Mouse (Mus musculus): ENCODE results near the gene Rhox2b. TPM values are rescaled to one million over a fixed set of nuclear protein-coding genes. Genes with fewer than 3 reads are reported as not detected.
"Not testable (repeated sequence)": the region's sequence is repeated elsewhere in the genome, so short reads cannot be mapped to it uniquely, and the experiment has no call there.

Rhox2b gene
- not detected in 2 replicates for polyA plus RNA-seq (2014; fragmentation: Nextera tagmentation; extraction: Ambion mirVana)

DNA sequence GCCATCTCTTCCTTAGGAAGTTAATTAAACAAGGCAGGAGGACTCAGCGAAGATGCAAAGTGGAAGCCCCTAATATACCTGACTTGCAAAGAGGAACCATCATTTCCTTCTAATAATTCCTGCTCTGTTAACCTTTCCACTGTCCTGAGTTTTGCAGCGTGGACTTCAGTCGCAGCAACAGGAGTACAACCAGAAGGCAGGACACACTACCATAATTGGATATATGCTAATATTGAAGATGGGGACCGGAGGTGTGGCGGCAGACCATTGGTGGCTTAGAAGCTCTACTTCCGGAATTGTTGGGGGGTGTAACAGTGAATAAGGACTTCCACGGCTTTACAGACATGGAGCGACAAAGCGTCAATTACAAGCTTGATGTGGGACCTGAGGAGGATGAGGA lies at the start of gene Rhox2b:
Gene Rhox2b (plus strand): TSS at position 301 of the 400 bp plus-strand sequence.
- DNase-seq (ENCODE audit: low spot score); H3K9me3 ChIP-seq (replicated peaks; ENCODE audit: control insufficient read depth, low read length); H3K27me3 ChIP-seq (replicated peaks; ENCODE audit: control insufficient read depth, insufficient read depth, low read length); H3K27ac ChIP-seq (ENCODE audit: low read depth, low read length); H3K36me3 ChIP-seq (ENCODE audit: control insufficient read depth, insufficient read depth, low read length); ATAC-seq; H3K4me2 ChIP-seq (ENCODE audit: low read length); H3K4me3 ChIP-seq (ENCODE audit: low read depth, low read length); H3K4me1 ChIP-seq (ENCODE audit: control insufficient read depth, insufficient read depth, low read length); H3K9ac ChIP-seq (ENCODE audit: low read length): not testable (repeated sequence)
- WGBS = no CpG with 5 or more reads among the region's 9 CpGs

DNA sequence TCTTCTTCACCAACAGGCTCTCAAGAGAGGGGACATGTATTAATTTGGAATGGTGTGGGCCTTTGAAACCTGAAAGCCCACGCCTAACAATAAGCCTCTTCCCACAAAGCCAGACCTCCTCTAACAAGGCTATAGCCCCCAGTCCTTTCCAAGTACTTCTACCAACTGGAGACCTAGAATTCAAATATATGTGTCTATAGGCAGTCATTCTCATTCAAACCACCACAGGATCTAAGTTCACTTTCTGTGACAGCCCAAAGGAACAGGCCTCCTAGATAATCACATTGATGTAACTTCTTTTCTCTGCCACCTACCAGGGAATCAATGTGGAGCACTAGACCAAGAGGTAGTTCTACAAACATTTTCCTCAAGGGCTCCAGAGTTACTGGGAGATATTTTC lies 32.1 kb upstream of the Rhox2b start, which contains the start of gene Rhox3a2:
Gene Rhox3a2 (plus strand): TSS at position 301 of the 400 bp plus-strand sequence.
- H3K9ac ChIP-seq (ENCODE audit: low read length); H3K4me2 ChIP-seq (ENCODE audit: low read length); DNase-seq (ENCODE audit: low spot score); H3K4me3 ChIP-seq (ENCODE audit: low read depth, low read length); ATAC-seq; H3K4me1 ChIP-seq (ENCODE audit: control insufficient read depth, insufficient read depth, low read length); H3K27ac ChIP-seq (ENCODE audit: low read depth, low read length); H3K27me3 ChIP-seq (replicated peaks; ENCODE audit: control insufficient read depth, insufficient read depth, low read length); H3K36me3 ChIP-seq (ENCODE audit: control insufficient read depth, insufficient read depth, low read length); H3K9me3 ChIP-seq (replicated peaks; ENCODE audit: control insufficient read depth, low read length): not testable (repeated sequence)
- WGBS = no CpG with 5 or more reads among the region's 1 CpGs

DNA sequence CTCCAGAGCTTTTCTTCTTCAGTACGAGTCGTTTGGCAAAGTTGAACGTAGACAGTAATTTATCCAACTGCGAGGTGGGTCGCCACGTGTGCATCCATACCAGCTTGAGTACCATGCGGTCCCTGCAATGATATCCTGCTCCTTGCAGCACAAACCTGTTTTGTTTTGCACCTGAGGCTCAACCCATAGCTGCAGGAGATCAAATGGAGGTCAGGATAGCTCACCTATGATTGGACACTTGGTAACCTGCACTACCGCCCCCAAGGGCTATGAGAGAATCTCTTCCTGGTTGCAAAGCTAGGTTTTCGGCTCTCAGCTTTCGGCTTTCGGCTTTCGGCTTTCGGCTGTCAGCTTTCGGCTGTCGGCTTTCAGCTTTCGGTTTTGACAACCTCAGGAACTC lies 21.3 kb upstream of the Rhox2b start, which contains the start of gene Rhox4a2:
Gene Rhox4a2 (plus strand): TSS at position 301 of the 400 bp plus-strand sequence.
- not testable (repeated sequence) for H3K4me1 ChIP-seq (ENCODE audit: control insufficient read depth, insufficient read depth, low read length); H3K27me3 ChIP-seq (replicated peaks; ENCODE audit: control insufficient read depth, insufficient read depth, low read length); DNase-seq (ENCODE audit: low spot score); H3K9ac ChIP-seq (ENCODE audit: low read length); H3K27ac ChIP-seq (ENCODE audit: low read depth, low read length); H3K36me3 ChIP-seq (ENCODE audit: control insufficient read depth, insufficient read depth, low read length); H3K4me3 ChIP-seq (ENCODE audit: low read depth, low read length); ATAC-seq; H3K9me3 ChIP-seq (replicated peaks; ENCODE audit: control insufficient read depth, low read length); H3K4me2 ChIP-seq (ENCODE audit: low read length)
- 98% methylated on average over 8 of the region's 16 CpGs for WGBS

DNA sequence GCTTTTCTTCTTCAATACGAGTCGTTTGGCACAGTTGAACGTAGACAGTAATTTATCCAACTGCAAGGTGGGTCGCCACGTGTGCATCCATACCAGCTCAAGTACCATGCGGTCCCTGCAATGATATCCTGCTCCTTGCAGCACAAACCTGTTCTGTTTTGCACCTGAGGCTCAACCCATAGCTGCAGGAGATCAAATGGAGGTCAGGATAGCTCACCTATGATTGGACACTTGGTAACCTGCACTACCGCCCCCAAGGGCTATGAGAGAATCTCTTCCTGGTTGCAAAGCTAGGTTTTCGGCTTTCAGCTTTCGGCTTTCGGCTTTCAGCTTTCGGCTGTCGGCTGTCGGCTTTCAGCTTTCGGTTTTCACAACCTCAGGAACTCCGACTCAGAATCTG lies 20.3 kb downstream of the Rhox2b start, which contains the start of gene Rhox4b:
Gene Rhox4b (plus strand): TSS at position 301 of the 400 bp plus-strand sequence.
- not testable (repeated sequence) for H3K4me1 ChIP-seq (ENCODE audit: control insufficient read depth, insufficient read depth, low read length); H3K4me3 ChIP-seq (ENCODE audit: low read depth, low read length); H3K36me3 ChIP-seq (ENCODE audit: control insufficient read depth, insufficient read depth, low read length); DNase-seq (ENCODE audit: low spot score); H3K9ac ChIP-seq (ENCODE audit: low read length); H3K9me3 ChIP-seq (replicated peaks; ENCODE audit: control insufficient read depth, low read length); ATAC-seq; H3K27me3 ChIP-seq (replicated peaks; ENCODE audit: control insufficient read depth, insufficient read depth, low read length); H3K27ac ChIP-seq (ENCODE audit: low read depth, low read length); H3K4me2 ChIP-seq (ENCODE audit: low read length)
- 94% methylated on average over 14 of the region's 15 CpGs for WGBS

DNA sequence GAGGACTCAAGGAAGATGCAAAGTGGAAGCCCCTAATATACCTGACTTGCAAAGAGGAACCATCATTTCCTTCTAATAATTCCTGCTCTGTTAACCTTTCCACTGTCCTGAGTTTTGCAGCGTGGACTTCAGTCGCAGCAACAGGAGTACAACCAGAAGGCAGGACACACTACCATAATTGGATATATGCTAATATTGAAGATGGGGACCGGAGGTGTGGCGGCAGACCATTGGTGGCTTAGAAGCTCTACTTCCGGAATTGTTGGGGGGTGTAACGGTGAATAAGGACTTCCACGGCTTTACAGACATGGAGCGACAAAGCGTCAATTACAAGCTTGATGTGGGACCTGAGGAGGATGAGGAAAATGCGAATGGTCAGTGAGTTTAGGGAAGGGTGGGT lies 41.5 kb downstream of the Rhox2b start, which contains the start of gene Rhox2c:
Gene Rhox2c (plus strand): TSS at position 301 of the 400 bp plus-strand sequence.
- H3K27ac ChIP-seq (ENCODE audit: low read depth, low read length); H3K9ac ChIP-seq (ENCODE audit: low read length); DNase-seq (ENCODE audit: low spot score); H3K27me3 ChIP-seq (replicated peaks; ENCODE audit: control insufficient read depth, insufficient read depth, low read length); H3K36me3 ChIP-seq (ENCODE audit: control insufficient read depth, insufficient read depth, low read length); H3K4me2 ChIP-seq (ENCODE audit: low read length); H3K4me3 ChIP-seq (ENCODE audit: low read depth, low read length); ATAC-seq; H3K4me1 ChIP-seq (ENCODE audit: control insufficient read depth, insufficient read depth, low read length); H3K9me3 ChIP-seq (replicated peaks; ENCODE audit: control insufficient read depth, low read length): not testable (repeated sequence)
- WGBS = 94% methylated on average over 7 of the region's 10 CpGs

DNA sequence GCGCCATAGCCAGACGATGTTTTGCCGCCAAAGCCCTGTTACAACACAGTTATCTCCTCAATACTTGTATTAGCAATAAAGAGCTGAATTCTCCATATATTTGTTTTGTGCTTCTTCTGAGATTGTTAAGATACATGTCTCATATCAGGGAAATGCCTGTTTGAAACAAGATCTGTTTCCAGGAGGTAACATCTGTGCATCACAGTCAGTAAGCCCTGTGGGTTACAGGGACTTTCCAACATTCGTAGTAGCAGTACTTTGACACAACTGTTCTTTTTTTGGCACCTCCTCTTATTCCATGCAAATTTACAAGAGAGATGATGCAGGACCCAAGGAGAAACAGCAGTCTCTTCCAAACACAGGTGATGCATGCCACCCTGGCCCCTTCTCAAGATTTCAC lies 46.4 kb downstream of the Rhox2b start, which contains the start of gene Rhox3c:
Gene Rhox3c (plus strand): TSS at position 301 of the 400 bp plus-strand sequence.
- H3K36me3 ChIP-seq (ENCODE audit: control insufficient read depth, insufficient read depth, low read length); H3K27ac ChIP-seq (ENCODE audit: low read depth, low read length); DNase-seq (ENCODE audit: low spot score); H3K4me2 ChIP-seq (ENCODE audit: low read length); ATAC-seq; H3K9ac ChIP-seq (ENCODE audit: low read length); H3K27me3 ChIP-seq (replicated peaks; ENCODE audit: control insufficient read depth, insufficient read depth, low read length); H3K4me1 ChIP-seq (ENCODE audit: control insufficient read depth, insufficient read depth, low read length); H3K4me3 ChIP-seq (ENCODE audit: low read depth, low read length); H3K9me3 ChIP-seq (replicated peaks; ENCODE audit: control insufficient read depth, low read length): not testable (repeated sequence)
- WGBS = 92% methylated on average over 3 of the region's 4 CpGs

Other genes with a start within 250 kb of the Rhox2b start
- gene Akap14, start 243.2 kb upstream of the Rhox2b start, polyA plus RNA-seq (2014; fragmentation: Nextera tagmentation; extraction: Ambion mirVana) = 0.36 TPM in 1 of 2 replicates, not detected in the other
- gene Ndufa1, start 220.9 kb upstream of the Rhox2b start, polyA plus RNA-seq (2014; fragmentation: Nextera tagmentation; extraction: Ambion mirVana) = 485 and 642 TPM in 2 replicates
- gene Rnf113a1, start 220.8 kb upstream of the Rhox2b start, polyA plus RNA-seq (2014; fragmentation: Nextera tagmentation; extraction: Ambion mirVana) = 13.9 and 15.3 TPM in 2 replicates
- gene Gm9, start 201.0 kb upstream of the Rhox2b start, polyA plus RNA-seq (2014; fragmentation: Nextera tagmentation; extraction: Ambion mirVana) = not detected in 2 replicates
- not detected in 2 replicates for gene Rhox1, start 189.8 kb upstream of the Rhox2b start, polyA plus RNA-seq (2014; fragmentation: Nextera tagmentation; extraction: Ambion mirVana)
- gene Rhox2a, start 167.1 kb upstream of the Rhox2b start, polyA plus RNA-seq (2014; fragmentation: Nextera tagmentation; extraction: Ambion mirVana) = not detected in 2 replicates
- not detected in 2 replicates for gene Rhox3a, start 162.1 kb upstream of the Rhox2b start, polyA plus RNA-seq (2014; fragmentation: Nextera tagmentation; extraction: Ambion mirVana)
- not detected in 2 replicates for gene Rhox4a, start 146.7 kb upstream of the Rhox2b start, polyA plus RNA-seq (2014; fragmentation: Nextera tagmentation; extraction: Ambion mirVana)
- gene Rhox3a2, start 32.0 kb upstream of the Rhox2b start, polyA plus RNA-seq (2014; fragmentation: Nextera tagmentation; extraction: Ambion mirVana) = not detected in 2 replicates
- gene Rhox4a2, start 21.2 kb upstream of the Rhox2b start, polyA plus RNA-seq (2014; fragmentation: Nextera tagmentation; extraction: Ambion mirVana) = not detected in 2 replicates
- gene Rhox4b, start 20.4 kb downstream of the Rhox2b start, polyA plus RNA-seq (2014; fragmentation: Nextera tagmentation; extraction: Ambion mirVana) = not detected in 2 replicates
- gene Rhox2c, start 41.6 kb downstream of the Rhox2b start, polyA plus RNA-seq (2014; fragmentation: Nextera tagmentation; extraction: Ambion mirVana) = not detected in 2 replicates
- not detected in 2 replicates for gene Rhox3c, start 46.5 kb downstream of the Rhox2b start, polyA plus RNA-seq (2014; fragmentation: Nextera tagmentation; extraction: Ambion mirVana)
- gene Rhox4c, start 68.3 kb downstream of the Rhox2b start, polyA plus RNA-seq (2014; fragmentation: Nextera tagmentation; extraction: Ambion mirVana) = not detected in 2 replicates
- not detected in 2 replicates for gene Rhox2d, start 81.4 kb downstream of the Rhox2b start, polyA plus RNA-seq (2014; fragmentation: Nextera tagmentation; extraction: Ambion mirVana)
- not detected in 2 replicates for gene Rhox4d, start 102.3 kb downstream of the Rhox2b start, polyA plus RNA-seq (2014; fragmentation: Nextera tagmentation; extraction: Ambion mirVana)
- gene Rhox2e, start 118.4 kb downstream of the Rhox2b start, polyA plus RNA-seq (2014; fragmentation: Nextera tagmentation; extraction: Ambion mirVana) = not detected in 2 replicates
- not detected in 2 replicates for gene Rhox3e, start 130.0 kb downstream of the Rhox2b start, polyA plus RNA-seq (2014; fragmentation: Nextera tagmentation; extraction: Ambion mirVana)
- gene Rhox4e, start 145.3 kb downstream of the Rhox2b start, polyA plus RNA-seq (2014; fragmentation: Nextera tagmentation; extraction: Ambion mirVana) = not detected in 2 replicates
- not detected in 2 replicates for gene Rhox2f, start 159.3 kb downstream of the Rhox2b start, polyA plus RNA-seq (2014; fragmentation: Nextera tagmentation; extraction: Ambion mirVana)
- not detected in 2 replicates for gene Rhox3f, start 168.9 kb downstream of the Rhox2b start, polyA plus RNA-seq (2014; fragmentation: Nextera tagmentation; extraction: Ambion mirVana)
- gene Rhox4f, start 195.6 kb downstream of the Rhox2b start, polyA plus RNA-seq (2014; fragmentation: Nextera tagmentation; extraction: Ambion mirVana) = not detected in 2 replicates
- not detected in 2 replicates for gene Rhox3g, start 216.5 kb downstream of the Rhox2b start, polyA plus RNA-seq (2014; fragmentation: Nextera tagmentation; extraction: Ambion mirVana)
- gene Rhox2g, start 231.4 kb downstream of the Rhox2b start, polyA plus RNA-seq (2014; fragmentation: Nextera tagmentation; extraction: Ambion mirVana) = not detected in 2 replicates
- not detected in 2 replicates for gene Rhox4g, start 239.3 kb downstream of the Rhox2b start, polyA plus RNA-seq (2014; fragmentation: Nextera tagmentation; extraction: Ambion mirVana)